Mouse (Mus musculus) CH12.LX (cell line): Measurements from ENCODE around the gene Atp5f1. TPM values are rescaled to one million over a fixed set of nuclear protein-coding genes. Genes with fewer than 3 reads are reported as not detected.

Source experiments
- DNase-seq: peaks from one replicate; pipeline ENCODE4 v3.0.0-alpha.2; 2013; ENCODE audit errors: extremely low read depth
- H3K27ac ChIP-seq: 2 replicates; pipeline ENCODE4 v1.5.1; 2012; ENCODE audit warnings: low read depth, mild to moderate bottlenecking, control low read depth, moderate library complexity; ENCODE audit not compliant: insufficient read depth
- H3K27me3 ChIP-seq: replicated peaks from 2 replicates; pipeline ENCODE3; 2012; ENCODE audit warnings: inconsistent platforms
- H3K36me3 ChIP-seq, 2 experiments: replicated peaks in 1 of 2; 2 replicates each; pipeline versions ENCODE3 to v1.6.1; 2012; ENCODE audit warnings: inconsistent platforms in 1 of 2, low read length in 1 of 2, mild to moderate bottlenecking in 1 of 2, mixed read lengths in 1 of 2, moderate library complexity in 1 of 2; ENCODE audit not compliant: control insufficient read depth in 1 of 2, insufficient read depth in 1 of 2
- H3K4me1 ChIP-seq, 2 experiments: 2 replicates each; pipeline ENCODE4 v1.6.1; 2012; ENCODE audit warnings: inconsistent platforms in 1 of 2, moderate library complexity in 1 of 2; ENCODE audit not compliant: insufficient read depth in 2 of 2, control insufficient read depth in 1 of 2
- H3K4me2 ChIP-seq: 2 replicates; pipeline ENCODE4 v1.6.1; 2012; ENCODE audit warnings: low read depth, mild to moderate bottlenecking, control low read depth; ENCODE audit not compliant: poor library complexity, insufficient read depth, severe bottlenecking
- H3K4me3 ChIP-seq, 3 experiments: fragments of 150-350 bp in 1 of 3; sonication (generic) in 1 of 3; replicated peaks in 1 of 3; 2 replicates each; pipeline versions ENCODE3 to v1.5.1; 2011 to 2012; ENCODE audit warnings: low read depth in 2 of 3, low read length in 2 of 3, mild to moderate bottlenecking in 2 of 3, moderate library complexity in 2 of 3, control low read depth in 1 of 3, improper control_type of control experiment in 1 of 3, inconsistent platforms in 1 of 3, mixed read lengths in 1 of 3; ENCODE audit not compliant: poor library complexity in 1 of 3
- H3K79me2 ChIP-seq: replicated peaks from 2 replicates; pipeline ENCODE4 v1.6.1; 2012; ENCODE audit warnings: mild to moderate bottlenecking, moderate library complexity; ENCODE audit not compliant: control insufficient read depth, poor library complexity, insufficient read depth, severe bottlenecking; ENCODE audit errors: extremely low read depth
- H3K9ac ChIP-seq: 2 replicates; pipeline ENCODE4 v1.6.1; 2012; ENCODE audit warnings: low read depth, mild to moderate bottlenecking, control low read depth, moderate library complexity; ENCODE audit not compliant: insufficient read depth
- H3K9me3 ChIP-seq: replicated peaks from 2 replicates; pipeline ENCODE3; 2012; ENCODE audit warnings: low read length, inconsistent platforms, mixed read lengths
- BHLHE40 ChIP-seq: IDR thresholded peaks from 2 replicates; pipeline ENCODE4 v1.6.1; 2011; ENCODE audit warnings: mild to moderate bottlenecking, low read depth, low read length, improper control_type of control experiment
- CHD1 ChIP-seq: IDR thresholded peaks from 2 replicates; pipeline ENCODE4 v1.6.1; 2012; ENCODE audit warnings: low read depth, low read length, improper control_type of control experiment, inconsistent platforms
- CTCF ChIP-seq, 2 experiments: IDR thresholded peaks in 1 of 2; conservative IDR thresholded peaks in 1 of 2; 2 replicates each; pipeline ENCODE4 v1.5.1; 2011 to 2012; ENCODE audit warnings: low read depth in 2 of 2, low read length in 2 of 2, improper control_type of control experiment in 1 of 2, inconsistent platforms in 1 of 2, mild to moderate bottlenecking in 1 of 2, moderate library complexity in 1 of 2
- E2F4 ChIP-seq: IDR thresholded peaks from 2 replicates; pipeline ENCODE4 v1.6.1; 2011; ENCODE audit warnings: low read depth, low read length, improper control_type of control experiment; ENCODE audit not compliant: insufficient replicate concordance
- ELF1 ChIP-seq: IDR thresholded peaks from 2 replicates; pipeline ENCODE4 v1.6.1; 2014; ENCODE audit warnings: low read depth, mild to moderate bottlenecking, inconsistent platforms, low read length, improper control_type of control experiment
- HCFC1 ChIP-seq: IDR thresholded peaks from 2 replicates; pipeline ENCODE4 v1.6.1; 2012; ENCODE audit warnings: low read depth, mild to moderate bottlenecking, inconsistent platforms, low read length, improper control_type of control experiment
- IRF4 ChIP-seq: IDR thresholded peaks from 2 replicates; pipeline ENCODE4 v1.6.1; 2014; ENCODE audit warnings: low read depth, mild to moderate bottlenecking, inconsistent platforms, low read length, improper control_type of control experiment
- KAT2A ChIP-seq: IDR thresholded peaks from 2 replicates; pipeline ENCODE4 v1.6.1; 2012; ENCODE audit warnings: low read length, improper control_type of control experiment, inconsistent platforms; ENCODE audit not compliant: insufficient replicate concordance
- MAFK ChIP-seq: IDR thresholded peaks from 2 replicates; pipeline ENCODE4 v1.6.1; 2011; ENCODE audit warnings: low read length, improper control_type of control experiment; ENCODE audit not compliant: insufficient replicate concordance
- MAX ChIP-seq: IDR thresholded peaks from 2 replicates; pipeline ENCODE4 v1.6.1; 2011; ENCODE audit warnings: low read length, improper control_type of control experiment
- MAZ ChIP-seq: IDR thresholded peaks from 2 replicates; pipeline ENCODE4 v1.6.1; 2012; ENCODE audit warnings: low read depth, mild to moderate bottlenecking, inconsistent platforms, low read length, improper control_type of control experiment, moderate library complexity
- MEF2A ChIP-seq: IDR thresholded peaks from 2 replicates; pipeline ENCODE4 v1.6.1; 2014; ENCODE audit warnings: low read depth, mild to moderate bottlenecking, inconsistent platforms, low read length, improper control_type of control experiment, borderline replicate concordance
- MYC ChIP-seq: IDR thresholded peaks from 2 replicates; pipeline ENCODE4 v1.6.1; 2011; ENCODE audit warnings: low read depth, mild to moderate bottlenecking, improper control_type of control experiment, low read length
- POLR2AphosphoS2 ChIP-seq: IDR thresholded peaks from 2 replicates; pipeline ENCODE4 v1.6.1; 2011; ENCODE audit warnings: low read depth, low read length, improper control_type of control experiment
- RAD21 ChIP-seq: IDR thresholded peaks from 2 replicates; pipeline ENCODE4 v1.6.1; 2011; ENCODE audit warnings: low read depth, mild to moderate bottlenecking, low read length, improper control_type of control experiment, moderate library complexity
- SIN3A ChIP-seq: IDR thresholded peaks from 2 replicates; pipeline ENCODE4 v1.6.1; 2012; ENCODE audit warnings: low read length, improper control_type of control experiment, inconsistent platforms
- SMC3 ChIP-seq: IDR thresholded peaks from 2 replicates; pipeline ENCODE4 v1.6.1; 2011; ENCODE audit warnings: low read depth, low read length, improper control_type of control experiment
- TBP ChIP-seq: conservative IDR thresholded peaks from 2 replicates; pipeline ENCODE4 v1.6.1; 2011; ENCODE audit warnings: low read depth, low read length, improper control_type of control experiment
- USF1 ChIP-seq: IDR thresholded peaks from 2 replicates; pipeline ENCODE4 v1.6.1; 2014; ENCODE audit warnings: low read depth, mild to moderate bottlenecking, inconsistent platforms, low read length, improper control_type of control experiment
- USF2 ChIP-seq: conservative IDR thresholded peaks from 2 replicates; pipeline ENCODE4 v1.6.1; 2011; ENCODE audit warnings: low read depth, low read length, improper control_type of control experiment
- ZC3H11A ChIP-seq: IDR thresholded peaks from 2 replicates; pipeline ENCODE4 v1.6.1; 2012; ENCODE audit warnings: low read depth, mild to moderate bottlenecking, inconsistent platforms, low read length, improper control_type of control experiment
- ZKSCAN1 ChIP-seq: IDR thresholded peaks from 2 replicates; pipeline ENCODE4 v1.6.1; 2012; ENCODE audit warnings: low read depth, inconsistent platforms, low read length, improper control_type of control experiment, borderline replicate concordance
- ZNF384 ChIP-seq: IDR thresholded peaks from 2 replicates; pipeline ENCODE4 v1.6.1; 2012; ENCODE audit warnings: low read depth, low read length, improper control_type of control experiment, inconsistent platforms
- dilution Hi-C: fragments of 300-500 bp; cut with MboI; formaldehyde crosslinking; loops from 2 replicates; pipeline ENCODE4 v1.14.3; 2020; ENCODE audit warnings: low sequenced_read_pairs; ENCODE audit not compliant: extremely low pct_unique_long_range_greater_than_20kb, extremely low pct_ligation_motif_present
- in situ Hi-C: fragments of 300-500 bp; cut with MboI; formaldehyde crosslinking; loops from 3 replicates; pipeline ENCODE4 v1.14.3; 2019; ENCODE audit warnings: low sequenced_read_pairs, low pct_ligation_motif_present, low pct_unique_long_range_greater_than_20kb, mixed read lengths
- polyA plus RNA-seq: library from polyadenylated mRNA; unstranded; fragments of >175 nt; gene quantifications from 2 replicates; pipeline ENCODE4 v1.2.1, GENCODE M21; 2012; ENCODE audit warnings: low read depth; ENCODE audit not compliant: insufficient read length
- total RNA-seq, 2 experiments: library from RNA; depleted of rRNA; stranded (reverse); fragments of 300-350 nt in 1 of 2; fragments of >200 nt in 1 of 2; gene quantifications; 2 replicates each; pipeline ENCODE4 v1.2.3; 2012 to 2014

The Atp5f1 gene
- total and polyA plus RNA-seq, 3 experiments, result 317 to 676 (median 494) TPM

DNA sequence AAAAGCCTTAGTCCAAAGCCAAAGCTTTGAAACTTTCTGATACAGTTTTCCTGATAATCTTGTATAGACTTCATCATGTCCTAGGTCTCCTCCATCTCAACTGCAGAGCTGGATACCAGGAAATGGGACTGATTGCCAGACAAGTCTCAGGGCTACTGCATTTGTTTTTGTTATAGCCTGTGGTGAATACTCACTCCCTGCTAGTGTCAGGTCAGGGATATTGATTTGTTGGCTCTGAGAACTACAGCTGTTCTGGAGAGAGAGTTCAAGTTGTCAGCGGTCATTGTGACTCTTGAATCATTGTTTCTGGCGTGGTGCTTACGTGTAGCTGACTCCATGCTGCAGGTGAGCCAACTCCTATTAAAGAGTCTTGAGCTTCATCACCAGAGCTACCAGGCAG is 13.5 kb upstream of the Atp5f1 start, which contains the start of gene Ovgp1:
Gene Ovgp1, plus strand, starts transcription at position 301 of the 400 bp plus-strand sequence.
- no peak within 1 kb of the TSS for H3K4me3 ChIP-seq
- H3K4me2 ChIP-seq, result no peak within 1 kb of the TSS
- TF ChIP-seq ZKSCAN1, result no peak
- TF ChIP-seq BHLHE40, result no peak
- TF ChIP-seq SMC3, result no peak
- TF ChIP-seq RAD21, result no peak
- TF ChIP-seq POLR2AphosphoS2, result no peak
- TF ChIP-seq KAT2A, result no peak
- no peak for TF ChIP-seq USF2
- TF ChIP-seq CTCF (conservative IDR thresholded peaks at IDR 0.05 in 1 of 2, IDR thresholded peaks at IDR 0.05 in 1 of 2; ENCODE audit: low read depth in 2 of 2, low read length in 2 of 2), result no peak
- TF ChIP-seq CHD1, result no peak
- no peak for TF ChIP-seq ELF1
- no peak for TF ChIP-seq MYC
- TF ChIP-seq MAFK, result no peak
- in situ Hi-C loops (no loop called here), dilution Hi-C loops (no loop called here)
- H3K27me3 ChIP-seq, result no peaks in the 10 kb centered on the region
- no peak within 1 kb of the TSS for H3K9ac ChIP-seq
- H3K79me2 ChIP-seq, result no peaks in the 10 kb centered on the region
- peaks cover 15 to 53% of the 10 kb centered on the region in 2 experiments for H3K36me3 ChIP-seq
- H3K4me1 ChIP-seq, result peaks cover 0 to 9% of the 10 kb centered on the region in 2 experiments; a peak in 1 of 4 replicates
- H3K9me3 ChIP-seq, result no peaks in the 10 kb centered on the region
- no peak for DNase-seq
- no peak within 1 kb of the TSS for H3K27ac ChIP-seq

DNA sequence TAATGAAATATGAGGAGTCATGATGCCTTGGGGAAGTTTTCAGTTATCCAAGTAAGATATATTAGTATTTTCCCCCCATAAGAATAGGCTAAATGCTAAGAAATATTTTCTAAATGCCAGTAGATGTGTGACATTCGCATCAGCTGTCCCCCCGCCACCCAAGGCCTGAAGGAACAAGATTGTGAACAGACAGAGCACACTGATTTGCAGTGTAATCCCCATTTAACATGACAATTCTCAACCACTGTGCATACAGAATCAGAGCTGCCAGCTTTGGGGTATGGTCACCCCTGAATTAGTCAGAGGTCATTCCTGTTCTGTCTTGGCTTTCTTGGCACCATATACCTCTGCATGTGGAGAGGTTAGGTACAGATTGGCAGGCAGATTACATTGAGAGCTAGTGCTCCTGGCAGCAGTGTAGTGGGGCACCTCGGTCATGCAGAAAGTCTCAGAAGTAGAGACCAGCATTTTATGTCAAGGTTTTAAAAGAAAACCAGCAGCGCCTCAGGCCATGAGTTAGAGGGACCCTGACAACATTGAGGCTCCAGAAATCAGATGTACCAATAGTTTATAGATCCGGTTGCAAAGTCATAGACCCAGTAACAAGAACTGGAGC is 12.0 kb upstream of the Atp5f1 start:
- no peak overlapping the region for H3K9ac ChIP-seq

DNA sequence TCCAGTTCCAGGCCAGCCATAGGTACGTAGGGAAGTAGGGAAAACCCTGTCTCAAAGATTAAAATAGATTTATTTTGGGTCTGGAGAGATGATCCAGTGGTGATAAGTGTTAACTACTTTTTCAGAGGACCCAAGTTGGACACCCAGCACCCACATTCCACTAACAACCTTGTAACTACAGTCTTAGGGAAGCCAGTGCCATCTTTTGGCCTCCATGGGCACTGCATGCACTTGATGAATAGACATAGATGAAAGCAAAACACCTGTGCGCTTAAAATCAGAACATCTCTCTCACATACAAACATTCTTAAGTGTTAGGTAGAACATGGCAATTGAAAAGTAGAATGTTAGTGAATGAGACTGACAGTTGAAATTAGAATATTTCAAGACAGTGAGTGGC is 801 bp upstream of the Atp5f1 start:
- Histone ChIP-seq H3K27me3 (no peaks in the 10 kb centered on the region), H3K27ac (no peak overlapping the region), H3K4me2 (peak overlapping the region; percentile 58; the same call in 1 of the 2 replicates), H3K4me3 (peak overlapping the region in 1 of 3 experiments; percentile 98), H3K36me3 (peaks cover 43 to 72% of the 10 kb centered on the region in 2 experiments), H3K9me3 (no peaks in the 10 kb centered on the region), H3K9ac (no peak overlapping the region), H3K4me1 (peaks cover 2 to 45% of the 10 kb centered on the region in 2 experiments; a peak in 3 of 4 replicates), H3K79me2 (peaks cover 53% of the 10 kb centered on the region)
- in situ Hi-C loops (no loop called here), dilution Hi-C loops (no loop called here)
- peak; percentile 47 for DNase-seq
- TF ChIP-seq USF1 (no peak), MEF2A (no peak), CTCF (conservative IDR thresholded peaks at IDR 0.05 in 1 of 2, IDR thresholded peaks at IDR 0.05 in 1 of 2; ENCODE audit: low read depth in 2 of 2, low read length in 2 of 2) (peak; percentile 22 to 54; a peak in 3 of 4 replicates), ZC3H11A (no peak), KAT2A (no peak), ELF1 (no peak), MAX (no peak), MYC (no peak), IRF4 (no peak), USF2 (no peak), E2F4 (no peak), MAZ (no peak), RAD21 (peak; percentile 36), ZNF384 (no peak), HCFC1 (no peak), SIN3A (no peak), TBP (no peak), SMC3 (peak; percentile 21; the same call in 1 of the 2 replicates)

More for the DNA sequence above, 12.0 kb upstream of the Atp5f1 start:
- H3K36me3 ChIP-seq, result peaks cover 24 to 56% of the 10 kb centered on the region in 2 experiments
- no peaks in the 10 kb centered on the region for H3K9me3 ChIP-seq
- no peak for DNase-seq
- no peak overlapping the region for H3K27ac ChIP-seq
- dilution Hi-C loops (no loop called here), in situ Hi-C loops (no loop called here)
- no peak overlapping the region for H3K4me2 ChIP-seq
- H3K27me3 ChIP-seq, result no peaks in the 10 kb centered on the region
- H3K4me1 ChIP-seq, result peaks cover 0 to 9% of the 10 kb centered on the region in 2 experiments; a peak in 1 of 4 replicates
- H3K4me3 ChIP-seq, result no peak overlapping the region
- H3K79me2 ChIP-seq, result no peaks in the 10 kb centered on the region
- TF ChIP-seq E2F4, result no peak
- TF ChIP-seq POLR2AphosphoS2, result peak; percentile 90; the same call in 1 of the 2 replicates
